Mouse (Mus musculus) heart, postnatal 0 days (tissue): Measurements from ENCODE around the gene Serpina16.

Experiments
- CTCF ChIP-seq: IDR thresholded peaks from 2 replicates; pipeline ENCODE4 v1.5.1; 2016; ENCODE audit warnings: antibody characterized with exemption, control low read depth, low read depth
- EP300 ChIP-seq: IDR thresholded peaks from 2 replicates; pipeline ENCODE4 v1.6.1; 2016; ENCODE audit warnings: antibody characterized with exemption, low read depth

DNA sequence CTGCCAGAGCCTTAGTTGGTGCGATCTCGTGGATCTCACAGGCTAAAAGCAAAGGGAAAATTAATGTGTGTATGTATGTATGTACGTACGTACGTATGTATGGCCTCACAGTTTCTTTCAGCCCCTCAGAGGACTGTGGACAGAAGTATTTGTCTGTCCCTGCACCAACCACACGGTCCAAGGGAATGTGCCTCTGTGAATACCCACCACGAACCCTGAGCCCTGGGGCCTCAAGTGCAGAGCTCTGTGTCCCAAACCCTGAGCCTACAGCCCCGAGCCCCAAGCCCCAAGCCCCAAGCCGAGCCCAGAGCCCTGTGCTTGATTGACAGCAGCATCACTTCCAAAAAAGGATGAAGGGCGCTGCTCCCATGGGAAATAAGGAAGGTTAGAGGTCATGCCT is 17.9 kb downstream of the Serpina16 start:
- TF ChIP-seq EP300: no peak
- TF ChIP-seq CTCF: no peak
